Mouse (Mus musculus) hindbrain, embryonic 16.5 days (tissue): ENCODE data around the gene Galp. TPM values are rescaled to one million over a fixed set of nuclear protein-coding genes. Genes with fewer than 3 reads are reported as not detected.
"Not testable (repeated sequence)": the region's sequence is repeated elsewhere in the genome, so short reads cannot be mapped to it uniquely, and the experiment has no call there.

Experiments
- ATAC-seq: fragments of 200-750 bp; cut with Nextera tagmentation; 2 replicates; pipeline ENCODE4 v1.8.0; 2017; ENCODE audit warnings: moderate TSS enrichment, moderate library complexity
- H3K27ac ChIP-seq: fragments of 300-500 bp; sonication (generic); 2 replicates; pipeline ENCODE4 v1.5.1; 2014; ENCODE audit warnings: low read depth, mild to moderate bottlenecking, control low read depth, low read length, moderate library complexity
- H3K27me3 ChIP-seq: fragments of 300-500 bp; sonication (generic); replicated peaks from 2 replicates; pipeline ENCODE4 v1.6.1; 2014; ENCODE audit warnings: low read length; ENCODE audit not compliant: control insufficient read depth, insufficient read depth
- H3K36me3 ChIP-seq: fragments of 300-500 bp; sonication (generic); 2 replicates; pipeline ENCODE4 v1.6.1; 2014; ENCODE audit warnings: mild to moderate bottlenecking, low read length, moderate library complexity, mixed read lengths; ENCODE audit not compliant: control insufficient read depth, insufficient read depth
- H3K4me1 ChIP-seq: fragments of 300-500 bp; sonication (generic); 2 replicates; pipeline ENCODE4 v1.6.1; 2014; ENCODE audit warnings: low read depth, low read length; ENCODE audit not compliant: control insufficient read depth, insufficient read depth
- H3K4me2 ChIP-seq: fragments of 300-500 bp; sonication (generic); 2 replicates; pipeline ENCODE4 v1.6.1; 2014; ENCODE audit warnings: mild to moderate bottlenecking, low read length, control low read depth, moderate library complexity
- H3K4me3 ChIP-seq: fragments of 300-500 bp; sonication (generic); 2 replicates; pipeline ENCODE4 v1.5.1; 2014; ENCODE audit warnings: mild to moderate bottlenecking, low read length, control low read depth, moderate library complexity
- H3K9ac ChIP-seq: fragments of 300-500 bp; sonication (generic); 2 replicates; pipeline ENCODE4 v1.6.1; 2014; ENCODE audit warnings: low read depth, mild to moderate bottlenecking, control low read depth, low read length, moderate library complexity
- H3K9me3 ChIP-seq: fragments of 300-500 bp; sonication (generic); 2 replicates; pipeline ENCODE4 v1.6.1; 2014; ENCODE audit warnings: mild to moderate bottlenecking, low read length, moderate library complexity; ENCODE audit not compliant: control insufficient read depth
- WGBS: fragments of 180-500 bp; shearing (Covaris S2); extraction: QIAGEN DNeasy Blood & Tissue Kit; methylation state at CpG from one replicate; pipeline ENCODE4 v1.1.7; 2014; 5-methylcytosine and 5-hydroxymethylcytosine counted together
- polyA plus RNA-seq: library from polyadenylated mRNA; unstranded; fragments of >200 nt; fragmentation: Nextera tagmentation; extraction: Ambion mirVana; gene quantifications from 2 replicates; pipeline ENCODE4 v1.2.1, GENCODE M21; 2015

Gene Galp
- polyA plus RNA-seq, 1 experiment from 2014 or later = not detected

- Histone ChIP-seq H3K4me3 (no peak overlapping the region), H3K4me1 (no peaks in the 10 kb centered on the region), H3K9ac (no peak overlapping the region), H3K27me3 (no peaks in the 10 kb centered on the region), H3K36me3 (no peaks in the 10 kb centered on the region), H3K4me2 (no peak overlapping the region), H3K27ac (no peak overlapping the region), H3K9me3 (no peaks in the 10 kb centered on the region)
- WGBS = 31% methylated on average over 16 of the region's 16 CpGs
- no peak for ATAC-seq
These were observed 61.6 kb downstream of the Galp start for GRCm38 (mm10) chr7:6258232-6259220.

GRCm38 (mm10) chr7:6260004-6260403 is 63.1 kb downstream of the Galp start:
- not testable (repeated sequence) for H3K4me3 ChIP-seq, H3K4me2 ChIP-seq, H3K9ac ChIP-seq, ATAC-seq, H3K27ac ChIP-seq, H3K27me3 ChIP-seq, H3K9me3 ChIP-seq, H3K36me3 ChIP-seq, H3K4me1 ChIP-seq
- 50% methylated on average over 2 of the region's 2 CpGs for WGBS

GRCm38 (mm10) chr7:6262120-6262519 is 65.2 kb downstream of the Galp start:
- WGBS = 82% methylated on average over 3 of the region's 3 CpGs
- Histone ChIP-seq H3K4me3 (no peak overlapping the region), H3K27me3 (no peaks in the 10 kb centered on the region), H3K27ac (no peak overlapping the region), H3K36me3 (no peaks in the 10 kb centered on the region), H3K4me2 (no peak overlapping the region), H3K4me1 (no peaks in the 10 kb centered on the region), H3K9me3 (no peaks in the 10 kb centered on the region), H3K9ac (no peak overlapping the region)
- ATAC-seq = no peak

GRCm38 (mm10) chr7:6262984-6263383 is 66.1 kb downstream of the Galp start:
- H3K9ac ChIP-seq = no peak overlapping the region
- H3K4me2 ChIP-seq = no peak overlapping the region
- H3K9me3 ChIP-seq = no peaks in the 10 kb centered on the region
- H3K27me3 ChIP-seq = no peaks in the 10 kb centered on the region
- H3K27ac ChIP-seq = no peak overlapping the region
- WGBS = 90% methylated on average over 4 of the region's 4 CpGs
- no peaks in the 10 kb centered on the region for H3K4me1 ChIP-seq
- H3K36me3 ChIP-seq = no peaks in the 10 kb centered on the region
- no peak overlapping the region for H3K4me3 ChIP-seq
- ATAC-seq = no peak

GRCm38 (mm10) chr7:6265695-6266094 is 68.8 kb downstream of the Galp start:
- 67% methylated on average over 8 of the region's 8 CpGs for WGBS

More at GRCm38 (mm10) chr7:6265695-6266094, 68.8 kb downstream of the Galp start:
- H3K4me3 ChIP-seq = no peak overlapping the region
- no peak overlapping the region for H3K9ac ChIP-seq
- ATAC-seq = no peak
- H3K27me3 ChIP-seq = no peaks in the 10 kb centered on the region
- H3K9me3 ChIP-seq = no peaks in the 10 kb centered on the region
- H3K36me3 ChIP-seq = no peaks in the 10 kb centered on the region
- no peak overlapping the region for H3K27ac ChIP-seq
- H3K4me1 ChIP-seq = no peaks in the 10 kb centered on the region
- no peak overlapping the region for H3K4me2 ChIP-seq

Other genes with a start within 250 kb of the Galp start
- not detected in 2 replicates for gene Vmn1r65, start 186.1 kb upstream of the Galp start, polyA plus RNA-seq
- gene Nlrp4c, start 151.9 kb upstream of the Galp start, polyA plus RNA-seq = not detected in 2 replicates
- gene Zfp787, start 41.1 kb upstream of the Galp start, polyA plus RNA-seq = 24.3 and 25.7 TPM in 2 replicates
- 77.6 and 86.3 TPM in 2 replicates for gene Zfp444, start 24.9 kb upstream of the Galp start, polyA plus RNA-seq
- gene Zscan5b, start 25.2 kb downstream of the Galp start, polyA plus RNA-seq = not detected in 2 replicates
- gene Epp13, start 55.6 kb downstream of the Galp start, polyA plus RNA-seq = not detected in 2 replicates
- gene Zfp667, start 89.5 kb downstream of the Galp start, polyA plus RNA-seq = 14.0 and 14.5 TPM in 2 replicates
- 14.7 and 14.8 TPM in 2 replicates for gene Zfp583, start 134.2 kb downstream of the Galp start, polyA plus RNA-seq
- 7.7 and 8.0 TPM in 2 replicates for gene Gm3854, start 146.7 kb downstream of the Galp start, polyA plus RNA-seq
- 5.7 and 7.1 TPM in 2 replicates for gene Zfp78, start 166.2 kb downstream of the Galp start, polyA plus RNA-seq
- gene Zfp28, start 186.2 kb downstream of the Galp start, polyA plus RNA-seq = 11.8 and 13.4 TPM in 2 replicates
- 7.2 and 9.5 TPM in 2 replicates for gene Smim17, start 201.6 kb downstream of the Galp start, polyA plus RNA-seq
- not detected in 2 replicates for gene Gm20715, start 213.2 kb downstream of the Galp start, polyA plus RNA-seq
- gene Olfr1344, start 241.6 kb downstream of the Galp start, polyA plus RNA-seq = 0.31 and 0.39 TPM in 2 replicates